Comparison of ENCODE assay signal across 20 mouse cellular contexts in genomic region chr6:108284688-108285087, GRCm38 (mm10).
"Had no signal": no experiment of that assay in that cellular context is flagged by ENCODE, and none has a peak within 500 bp of the region (broad histone marks: within the 10 kb centered on the region; RNA-seq: fewer than 3 reads in every experiment).

No protein-coding gene starts in this region.

- H3K27me3 ChIP-seq: midbrain, embryonic 12.5 days; neural tube, embryonic 13.5 days; neural tube, embryonic 15.5 days; stomach, embryonic 15.5 days had no signal

- H3K9ac ChIP-seq: lung, embryonic 14.5 days; midbrain, embryonic 12.5 days; neural tube, embryonic 13.5 days; neural tube, embryonic 15.5 days; stomach, embryonic 15.5 days had no signal

- H3K4me1 ChIP-seq: midbrain, embryonic 10.5 days; midbrain, embryonic 12.5 days; neural tube, embryonic 13.5 days; neural tube, embryonic 15.5 days had no signal

- H3K36me3 ChIP-seq: midbrain, embryonic 10.5 days; midbrain, embryonic 12.5 days; neural tube, embryonic 13.5 days; neural tube, embryonic 15.5 days; stomach, embryonic 15.5 days had no signal

- ATAC-seq: midbrain, embryonic 16.5 days had no signal

- H3K4me2 ChIP-seq: lung, embryonic 14.5 days; midbrain, embryonic 12.5 days; neural tube, embryonic 13.5 days; neural tube, embryonic 15.5 days; stomach, embryonic 15.5 days had no signal

- H3K4me3 ChIP-seq: midbrain, embryonic 10.5 days; midbrain, embryonic 12.5 days; myocyte; neural tube, embryonic 13.5 days; neural tube, embryonic 15.5 days; stomach, embryonic 15.5 days had no signal

- H3K9me3 ChIP-seq: midbrain, embryonic 10.5 days; midbrain, embryonic 12.5 days; neural tube, embryonic 13.5 days; neural tube, embryonic 15.5 days; stomach, embryonic 15.5 days had no signal

- DNase-seq: lung, adult 18-20 months; lung, embryonic 14.5 days; lung, postnatal 10 days; lung, postnatal 4 days; midbrain, embryonic 14.5 days; right cerebral cortex, adult 18-20 months; right cerebral cortex, postnatal 25 days; right cerebral cortex, postnatal 4 days; spleen, adult 18-20 months; thymus, adult 2 months; thymus, postnatal 25 days; thymus, postnatal 4 days had no signal

- H3K27ac ChIP-seq: midbrain, embryonic 10.5 days; midbrain, embryonic 12.5 days; neural tube, embryonic 13.5 days; neural tube, embryonic 15.5 days; stomach, embryonic 15.5 days; stomach, postnatal 0 days had no signal
